Mouse (Mus musculus) thymus, adult 2 months (tissue): ENCODE measurements around the gene Slc12a8.

Source experiments
- CTCF ChIP-seq: fragments of 200-500 bp; IDR thresholded peaks from 2 replicates; pipeline ENCODE4 v1.5.1; 2012; ENCODE audit warnings: mild to moderate bottlenecking, control low read depth, low read length, moderate library complexity, borderline replicate concordance; ENCODE audit not compliant: control insufficient read depth, poor library complexity, insufficient read depth; ENCODE audit errors: extremely low read depth
- POLR2A ChIP-seq: fragments of 200-500 bp; IDR thresholded peaks from 2 replicates; pipeline ENCODE4 v1.6.1; 2012; ENCODE audit warnings: mild to moderate bottlenecking, low read length, control low read depth, moderate library complexity; ENCODE audit not compliant: control insufficient read depth, poor library complexity, insufficient read depth; ENCODE audit errors: extremely low read depth

DNA sequence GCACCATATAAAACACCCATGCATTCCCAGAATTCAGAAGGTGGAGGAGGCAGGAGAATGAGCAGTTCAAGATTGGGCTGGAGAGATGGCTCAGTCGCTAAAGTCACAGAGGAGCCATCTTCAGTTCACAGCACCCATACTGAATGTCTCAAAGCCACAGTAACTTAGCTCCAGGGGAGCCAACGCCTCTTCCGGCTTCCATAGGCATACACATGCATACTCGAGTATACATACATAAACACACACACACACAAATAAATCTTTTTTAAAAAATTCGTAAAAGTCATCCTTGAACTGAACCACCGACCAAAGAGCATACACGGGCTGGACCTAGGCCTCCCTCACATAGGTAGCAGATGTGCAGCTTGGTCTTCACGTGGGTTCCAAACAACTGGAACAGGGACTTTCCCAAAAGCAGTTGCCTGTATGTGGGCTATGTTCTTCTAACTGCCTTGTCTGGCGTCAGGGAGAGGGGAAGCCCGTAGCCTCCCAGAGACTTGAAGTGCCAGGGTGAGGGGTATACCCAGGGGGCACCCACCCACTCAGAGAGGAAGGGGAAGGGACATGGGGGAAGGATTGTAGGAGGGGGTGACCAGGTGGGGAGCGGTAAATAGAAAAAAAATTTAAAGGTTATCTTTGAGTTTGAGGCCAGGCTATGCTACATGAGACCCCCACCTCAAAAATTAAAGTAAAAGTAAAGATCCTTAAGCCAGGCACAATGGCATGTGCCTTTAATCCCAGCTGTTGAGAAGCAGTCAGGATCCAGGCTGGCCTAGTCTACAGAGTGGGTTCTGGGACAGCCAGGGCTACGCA, 191.7 kb downstream of the Slc12a8 start:
- TF ChIP-seq POLR2A (no peak), CTCF (no peak)
